Mouse (Mus musculus) megakaryocyte, embryonic 14.5 days (primary cell): ENCODE data around the gene Sycn.

Experiments used
- FLI1 ChIP-seq: IDR thresholded peaks from 2 replicates; pipeline ENCODE4 v1.6.1; 2012; ENCODE audit warnings: low read length, inconsistent platforms, mixed read lengths
- GATA1 ChIP-seq: IDR thresholded peaks from 3 replicates; pipeline ENCODE4 v1.6.1; 2012; ENCODE audit warnings: mixed read lengths, low read length, inconsistent platforms, borderline replicate concordance

DNA sequence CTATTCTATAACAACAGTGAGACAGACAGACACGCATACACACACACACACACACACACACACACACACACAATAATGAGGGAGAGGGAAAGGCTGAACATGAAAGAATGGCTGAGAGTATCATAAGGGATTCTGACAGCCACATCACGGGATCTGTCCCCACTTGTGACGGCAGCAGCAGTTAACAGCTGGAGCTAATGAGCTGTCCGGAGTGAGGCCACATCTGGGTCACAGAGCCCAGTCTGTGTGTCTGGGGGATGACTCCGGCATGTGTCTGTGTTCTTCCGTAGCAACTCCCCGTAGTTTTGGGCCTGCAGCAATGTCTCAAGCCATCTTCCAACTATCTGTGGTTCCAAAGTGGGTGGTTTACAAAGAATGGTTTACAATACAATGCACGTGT, 8.7 kb upstream of the Sycn start:
- TF ChIP-seq GATA1 (no peak), FLI1 (no peak)
